ENCODE assay signal across 16 mouse cellular contexts in genomic region chr10:37167527-37167926, GRCm38 (mm10).
"Had no signal": no experiment of that assay in that cellular context is flagged by ENCODE, and none has a peak within 500 bp of the region (broad histone marks: within the 10 kb centered on the region; RNA-seq: fewer than 3 reads in every experiment).

No protein-coding gene starts in this region.

- ATAC-seq: midbrain, embryonic 13.5 days; midbrain, embryonic 15.5 days had no signal

- H3K27me3 ChIP-seq: megakaryocyte, embryonic 14.5 days; midbrain, embryonic 13.5 days; midbrain, embryonic 15.5 days; neural tube, embryonic 12.5 days; stomach, embryonic 15.5 days had no signal

- H3K9me3 ChIP-seq: midbrain, embryonic 13.5 days; midbrain, embryonic 15.5 days; neural tube, embryonic 12.5 days; stomach, embryonic 15.5 days had no signal

- H3K36me3 ChIP-seq: midbrain, embryonic 13.5 days; midbrain, embryonic 15.5 days; neural tube, embryonic 12.5 days; stomach, embryonic 15.5 days had no signal

- H3K4me2 ChIP-seq: lung, embryonic 14.5 days; midbrain, embryonic 11.5 days; midbrain, embryonic 13.5 days; midbrain, embryonic 15.5 days; neural tube, embryonic 12.5 days; stomach, embryonic 15.5 days had no signal

- H3K9ac ChIP-seq: lung, embryonic 14.5 days; midbrain, embryonic 13.5 days; midbrain, embryonic 15.5 days; neural tube, embryonic 12.5 days; stomach, embryonic 15.5 days had no signal

- DNase-seq: lung, adult 18-20 months; lung, embryonic 14.5 days; lung, postnatal 10 days; lung, postnatal 36 days; right cerebral cortex, postnatal 14 days; thymus, adult 2 months; thymus, postnatal 25 days; thymus, postnatal 4 days had no signal

- H3K4me3 ChIP-seq: megakaryocyte, embryonic 14.5 days; midbrain, embryonic 13.5 days; midbrain, embryonic 15.5 days; neural tube, embryonic 12.5 days; stomach, embryonic 15.5 days had no signal

- H3K27ac ChIP-seq: macrophage; midbrain, embryonic 13.5 days; midbrain, embryonic 15.5 days; neural tube, embryonic 12.5 days; stomach, embryonic 15.5 days; stomach, postnatal 0 days had no signal

- H3K4me1 ChIP-seq: megakaryocyte, embryonic 14.5 days; stomach, embryonic 15.5 days had no signal
